Comparison of ENCODE assay signal across 18 mouse cellular contexts in genomic region chr10:5185156-5186083, GRCm38 (mm10).
DNase-seq lines count a peak whose midpoint lies in the region; ATAC-seq and TF ChIP-seq lines count a peak whose summit lies in the region.
"Had no signal": no experiment of that assay in that cellular context is flagged by ENCODE, and none has a peak within 500 bp of the region (broad histone marks: within the 10 kb centered on the region; RNA-seq: fewer than 3 reads in every experiment).

No protein-coding gene starts in this region.

- no peak overlapping the region for H3K4me2 ChIP-seq in hindbrain, embryonic 11.5 days (replicated peaks; ENCODE audit: low read depth, low read length)
- H3K4me2 ChIP-seq: embryonic facial prominence, embryonic 15.5 days; forebrain, embryonic 13.5 days; hindbrain, embryonic 13.5 days; neural tube, embryonic 13.5 days had no signal

- intact Hi-C loops in heart, postnatal 25 days (cut with DNase I) = no loop called here
- intact Hi-C loops in heart, postnatal 10 days (cut with DNase I) = no loop called here

- H3K27me3 ChIP-seq in hindbrain, embryonic 11.5 days (ENCODE audit: control insufficient read depth, insufficient read depth, low read length) = no peaks in the 10 kb centered on the region
- H3K27me3 ChIP-seq: embryonic facial prominence, embryonic 15.5 days; forebrain, embryonic 13.5 days; hindbrain, embryonic 13.5 days; neural tube, embryonic 13.5 days had no signal

- H3K9ac ChIP-seq in hindbrain, embryonic 11.5 days (ENCODE audit: low read depth, low read length) = no peak overlapping the region
- H3K9ac ChIP-seq: embryonic facial prominence, embryonic 15.5 days; forebrain, embryonic 13.5 days; hindbrain, embryonic 13.5 days; neural tube, embryonic 13.5 days had no signal

- ATAC-seq in hindbrain, embryonic 11.5 days (ENCODE audit: low FRiP score) = no peak
- ATAC-seq: forebrain, embryonic 13.5 days; intestine, embryonic 16.5 days; midbrain, embryonic 16.5 days had no signal

- H3K27ac ChIP-seq in cortical plate, adult 2 months (ENCODE audit: insufficient read depth, low read length) = peak overlapping the region; percentile 71; the same call in 1 of the 2 replicates
- H3K27ac ChIP-seq in hindbrain, embryonic 11.5 days (ENCODE audit: low read depth, low read length) = no peak overlapping the region
- H3K27ac ChIP-seq: embryonic facial prominence, embryonic 15.5 days; forebrain, embryonic 13.5 days; hindbrain, embryonic 13.5 days; neural tube, embryonic 13.5 days had no signal

- no peak for TF ChIP-seq CTCF in cortical plate, adult 2 months (IDR thresholded peaks at IDR 0.05; ENCODE audit: extremely low read depth, insufficient read depth, low read length)

- H3K4me3 ChIP-seq in cortical plate, adult 2 months (ENCODE audit: insufficient read depth, low read length) = no peak overlapping the region
- no peak overlapping the region for H3K4me3 ChIP-seq in hindbrain, embryonic 11.5 days (ENCODE audit: low read depth, low read length)
- H3K4me3 ChIP-seq: embryonic facial prominence, embryonic 15.5 days; forebrain, embryonic 13.5 days; hindbrain, embryonic 13.5 days; neural tube, embryonic 13.5 days had no signal

- peaks cover 18% of the 10 kb centered on the region for H3K4me1 ChIP-seq in cortical plate, adult 2 months (ENCODE audit: control insufficient read depth, insufficient read depth, low read length)
- H3K4me1 ChIP-seq in hindbrain, embryonic 11.5 days (replicated peaks; ENCODE audit: control insufficient read depth, insufficient read depth, low read length) = no peaks in the 10 kb centered on the region
- H3K4me1 ChIP-seq: embryonic facial prominence, embryonic 15.5 days; forebrain, embryonic 13.5 days; hindbrain, embryonic 13.5 days; neural tube, embryonic 13.5 days had no signal

- 85% methylated on average over 19 of the region's 19 CpGs for WGBS in hindbrain, embryonic 11.5 days

- TF ChIP-seq POLR2A in cortical plate, adult 2 months (IDR thresholded peaks at IDR 0.05; ENCODE audit: extremely low read depth, insufficient read depth, low read length) = no peak

- no peaks in the 10 kb centered on the region for H3K9me3 ChIP-seq in hindbrain, embryonic 11.5 days (ENCODE audit: control insufficient read depth, low read length)
- H3K9me3 ChIP-seq: embryonic facial prominence, embryonic 15.5 days; forebrain, embryonic 13.5 days; G1E; hindbrain, embryonic 13.5 days; neural tube, embryonic 13.5 days had no signal

- no peaks in the 10 kb centered on the region for H3K36me3 ChIP-seq in hindbrain, embryonic 11.5 days (ENCODE audit: control insufficient read depth, insufficient read depth, low read length)

- peak; percentile 30 for DNase-seq in heart, adult 8-10 months (ENCODE audit: low spot score)
- DNase-seq in heart, postnatal 25 days (ENCODE audit: low spot score) = no peak
- peak; percentile 80 for DNase-seq in cerebellum, adult 11-12 months
- peak; percentile 22 to 25 for DNase-seq in heart, postnatal 10 days
- no peak for DNase-seq in thymus, postnatal 10 days (ENCODE audit: low spot score in 2 of 2)
- DNase-seq in hindbrain, embryonic 11.5 days (ENCODE audit: low spot score) = no peak
- DNase-seq in adrenal gland, postnatal 10 days = no peak
- DNase-seq: kidney, postnatal 14 days; left cerebral cortex, postnatal 4 days; lung, adult 18-20 months had no signal

Comparison
In these comparisons a context has a peak if more than half of its experiments do, and no peak if none do; other contexts are left out.
1. DNase-seq: peak in heart, adult 8-10 months (single experiment), cerebellum, adult 11-12 months (single experiment) and heart, postnatal 10 days (2 of 2); none in heart, postnatal 25 days (single experiment), thymus, postnatal 10 days (0 of 2), hindbrain, embryonic 11.5 days (single experiment) and adrenal gland, postnatal 10 days (single experiment).